Mouse (Mus musculus): ENCODE data around the gene Efhc1.

The Efhc1 gene

GRCm38 (mm10) chr1:20943016-20943415 lies 8.4 kb upstream of the Efhc1 start:
- DNase-seq (ENCODE audit: low read depth in 1 of 2, low spot score in 2 of 2), result no peak

- DNase-seq (ENCODE audit: low read depth in 1 of 2, low spot score in 2 of 2), result no peak
Measured at GRCm38 (mm10) chr1:20951799-20952198, 373 bp downstream of the Efhc1 start.

GRCm38 (mm10) chr1:20954876-20955275 lies 3.5 kb downstream of the Efhc1 start:
- no peak for DNase-seq (ENCODE audit: low read depth in 1 of 2, low spot score in 2 of 2)

GRCm38 (mm10) chr1:20969642-20970041 lies 18.2 kb downstream of the Efhc1 start:
- DNase-seq (ENCODE audit: low read depth in 1 of 2, low spot score in 2 of 2), result no peak

- no peak for DNase-seq (ENCODE audit: low read depth in 1 of 2, low spot score in 2 of 2)
Measured at GRCm38 (mm10) chr1:20973389-20973788, 22.0 kb downstream of the Efhc1 start.

GRCm38 (mm10) chr1:20974341-20975135 lies 23.1 kb downstream of the Efhc1 start:
- DNase-seq (ENCODE audit: low read depth in 1 of 2, low spot score in 2 of 2), result no peak

GRCm38 (mm10) chr1:20980553-20980952 lies 29.1 kb downstream of the Efhc1 start:
- no peak for DNase-seq (ENCODE audit: low read depth in 1 of 2, low spot score in 2 of 2)

GRCm38 (mm10) chr1:20981764-20982163 lies 30.3 kb downstream of the Efhc1 start:
- no peak for DNase-seq (ENCODE audit: low read depth in 1 of 2, low spot score in 2 of 2)

GRCm38 (mm10) chr1:20984103-20984502 lies 32.7 kb downstream of the Efhc1 start:
- DNase-seq (ENCODE audit: low read depth in 1 of 2, low spot score in 2 of 2), result no peak

GRCm38 (mm10) chr1:20984582-20984981 lies 33.2 kb downstream of the Efhc1 start:
- DNase-seq (ENCODE audit: low read depth in 1 of 2, low spot score in 2 of 2), result no peak

- DNase-seq (ENCODE audit: low read depth in 1 of 2, low spot score in 2 of 2), result no peak
Measured at GRCm38 (mm10) chr1:20986378-20987056, 35.1 kb downstream of the Efhc1 start.

GRCm38 (mm10) chr1:20989461-20990083 lies 38.1 kb downstream of the Efhc1 start:
- DNase-seq (ENCODE audit: low read depth in 1 of 2, low spot score in 2 of 2), result no peak

- DNase-seq (ENCODE audit: low read depth in 1 of 2, low spot score in 2 of 2), result no peak
Measured at GRCm38 (mm10) chr1:20993690-20994089, 42.3 kb downstream of the Efhc1 start.

- DNase-seq (ENCODE audit: low read depth in 1 of 2, low spot score in 2 of 2), result no peak
Measured at GRCm38 (mm10) chr1:20994338-20994737, 42.9 kb downstream of the Efhc1 start.

- DNase-seq (ENCODE audit: low read depth in 1 of 2, low spot score in 2 of 2), result no peak
Measured at GRCm38 (mm10) chr1:20995331-20995986, 44.0 kb downstream of the Efhc1 start.

GRCm38 (mm10) chr1:20996603-20997327 lies 45.3 kb downstream of the Efhc1 start:
- no peak for DNase-seq (ENCODE audit: low read depth in 1 of 2, low spot score in 2 of 2)

- no peak for DNase-seq (ENCODE audit: low read depth in 1 of 2, low spot score in 2 of 2)
Measured at GRCm38 (mm10) chr1:20997328-20997689, 45.9 kb downstream of the Efhc1 start.

GRCm38 (mm10) chr1:20997881-20998389 lies 46.5 kb downstream of the Efhc1 start:
- no peak for DNase-seq (ENCODE audit: low read depth in 1 of 2, low spot score in 2 of 2)

GRCm38 (mm10) chr1:21002246-21003142 lies 51.1 kb downstream of the Efhc1 start:
- no peak for DNase-seq (ENCODE audit: low read depth in 1 of 2, low spot score in 2 of 2)

GRCm38 (mm10) chr1:21004596-21004995 lies 53.2 kb downstream of the Efhc1 start:
- no peak for DNase-seq (ENCODE audit: low read depth in 1 of 2, low spot score in 2 of 2)

Measured in monocyte, adult 2 months (primary cell).